Mouse (Mus musculus): Measurements from ENCODE around the gene Ost4.

The Ost4 gene

GRCm38 (mm10) chr5:30907413-30908059, at the start of gene Ost4:
Ost4 (minus strand) TSS chr5:30907788.
- peak; percentile 98 for DNase-seq (ENCODE audit: low read depth, low spot score)
- Histone ChIP-seq H3K27me3 (ENCODE audit: control insufficient read depth, insufficient read depth, low read length, poor library complexity, severe bottlenecking) (no peaks in the 10 kb centered on the region), H3K36me3 (ENCODE audit: control insufficient read depth, insufficient read depth, low read length, poor library complexity, severe bottlenecking) (peaks cover 5% of the 10 kb centered on the region; the same call in 1 of the 2 replicates)

- H3K27me3 ChIP-seq (ENCODE audit: control insufficient read depth, insufficient read depth, low read length, poor library complexity, severe bottlenecking): no peaks in the 10 kb centered on the region
- no peak for DNase-seq (ENCODE audit: low read depth, low spot score)
- H3K36me3 ChIP-seq (ENCODE audit: control insufficient read depth, insufficient read depth, low read length, poor library complexity, severe bottlenecking): peaks cover 11% of the 10 kb centered on the region; the same call in 1 of the 2 replicates
Measured at GRCm38 (mm10) chr5:30955751-30956150, 48.2 kb upstream of the Ost4 start.

DNA sequence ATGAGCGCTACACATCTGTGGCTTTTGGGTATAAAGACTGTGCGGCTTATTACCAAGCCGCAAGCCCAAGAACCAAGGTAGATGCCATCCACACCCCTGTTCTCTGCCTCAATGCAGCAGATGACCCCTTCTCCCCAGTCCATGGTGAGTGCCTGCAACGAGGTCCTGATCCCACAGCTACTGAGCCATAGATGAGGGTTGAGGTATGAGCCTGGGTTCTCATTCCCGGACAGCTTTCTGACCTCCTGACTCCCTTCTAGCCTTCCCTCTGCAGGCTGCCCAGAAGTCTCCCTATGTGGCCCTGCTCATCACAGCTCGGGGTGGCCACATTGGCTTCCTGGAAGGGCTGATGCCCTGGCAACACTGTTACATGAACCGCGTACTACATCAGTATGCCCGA, 47.0 kb upstream of the Ost4 start:
- Histone ChIP-seq H3K36me3 (ENCODE audit: control insufficient read depth, insufficient read depth, low read length, poor library complexity, severe bottlenecking) (peaks cover 11% of the 10 kb centered on the region; the same call in 1 of the 2 replicates), H3K27me3 (ENCODE audit: control insufficient read depth, insufficient read depth, low read length, poor library complexity, severe bottlenecking) (no peaks in the 10 kb centered on the region)
- DNase-seq (ENCODE audit: low read depth, low spot score): no peak

- H3K36me3 ChIP-seq (ENCODE audit: control insufficient read depth, insufficient read depth, low read length, poor library complexity, severe bottlenecking): peaks cover 11% of the 10 kb centered on the region; the same call in 1 of the 2 replicates
- no peak for DNase-seq (ENCODE audit: low read depth, low spot score)
- H3K27me3 ChIP-seq (ENCODE audit: control insufficient read depth, insufficient read depth, low read length, poor library complexity, severe bottlenecking): no peaks in the 10 kb centered on the region
Measured at GRCm38 (mm10) chr5:30954065-30954464, 46.5 kb upstream of the Ost4 start.

GRCm38 (mm10) chr5:30952551-30952950, 45.0 kb upstream of the Ost4 start:
- no peaks in the 10 kb centered on the region for H3K27me3 ChIP-seq (ENCODE audit: control insufficient read depth, insufficient read depth, low read length, poor library complexity, severe bottlenecking)
- DNase-seq (ENCODE audit: low read depth, low spot score): no peak
- H3K36me3 ChIP-seq (ENCODE audit: control insufficient read depth, insufficient read depth, low read length, poor library complexity, severe bottlenecking): peaks cover 11% of the 10 kb centered on the region; the same call in 1 of the 2 replicates

GRCm38 (mm10) chr5:30951706-30952105, 44.1 kb upstream of the Ost4 start:
- no peaks in the 10 kb centered on the region for H3K27me3 ChIP-seq (ENCODE audit: control insufficient read depth, insufficient read depth, low read length, poor library complexity, severe bottlenecking)
- peaks cover 11% of the 10 kb centered on the region; the same call in 1 of the 2 replicates for H3K36me3 ChIP-seq (ENCODE audit: control insufficient read depth, insufficient read depth, low read length, poor library complexity, severe bottlenecking)
- DNase-seq (ENCODE audit: low read depth, low spot score): no peak

- DNase-seq (ENCODE audit: low read depth, low spot score): no peak
- no peaks in the 10 kb centered on the region for H3K27me3 ChIP-seq (ENCODE audit: control insufficient read depth, insufficient read depth, low read length, poor library complexity, severe bottlenecking)
- peaks cover 11% of the 10 kb centered on the region; the same call in 1 of the 2 replicates for H3K36me3 ChIP-seq (ENCODE audit: control insufficient read depth, insufficient read depth, low read length, poor library complexity, severe bottlenecking)
Measured at GRCm38 (mm10) chr5:30950922-30951321, 43.3 kb upstream of the Ost4 start.

- DNase-seq (ENCODE audit: low read depth, low spot score): no peak
- Histone ChIP-seq H3K27me3 (ENCODE audit: control insufficient read depth, insufficient read depth, low read length, poor library complexity, severe bottlenecking) (no peaks in the 10 kb centered on the region), H3K36me3 (ENCODE audit: control insufficient read depth, insufficient read depth, low read length, poor library complexity, severe bottlenecking) (peaks cover 11% of the 10 kb centered on the region; the same call in 1 of the 2 replicates)
Measured at GRCm38 (mm10) chr5:30950451-30950850, 42.9 kb upstream of the Ost4 start.

DNA sequence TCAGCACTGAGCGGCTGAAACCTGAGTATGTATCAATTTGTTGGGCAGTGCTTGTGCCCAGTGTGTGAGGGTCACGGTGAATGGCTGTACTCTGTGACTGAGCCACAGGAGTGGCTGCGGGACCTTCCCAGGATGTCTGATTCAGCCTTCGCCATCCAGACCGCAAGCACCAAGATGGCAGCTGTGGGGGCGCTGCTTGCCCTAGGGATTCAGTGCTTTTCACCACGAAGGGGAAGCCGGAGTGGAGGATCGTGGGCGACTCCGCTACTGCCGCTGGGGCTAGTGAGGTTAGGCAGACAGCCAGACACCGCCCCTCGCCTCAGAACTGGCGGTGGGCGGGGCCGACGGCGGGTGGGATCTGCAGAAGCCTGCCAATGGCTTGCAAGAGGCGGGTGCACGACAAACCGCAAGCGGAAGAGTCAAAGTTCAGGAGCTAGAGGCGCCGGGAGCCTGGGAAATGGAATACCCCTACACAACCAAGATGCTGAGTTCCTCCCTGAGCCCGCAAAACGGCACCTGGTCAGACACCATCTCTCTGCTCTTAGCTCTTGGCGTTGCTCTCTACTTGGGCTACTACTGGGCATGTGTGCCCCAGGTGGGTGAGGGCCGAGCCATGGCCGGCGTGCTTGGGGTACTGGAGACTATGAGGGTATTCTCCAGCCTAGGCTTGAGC, 42.2 kb upstream of the Ost4 start:
- Histone ChIP-seq H3K36me3 (ENCODE audit: control insufficient read depth, insufficient read depth, low read length, poor library complexity, severe bottlenecking) (peaks cover 11% of the 10 kb centered on the region; the same call in 1 of the 2 replicates), H3K27me3 (ENCODE audit: control insufficient read depth, insufficient read depth, low read length, poor library complexity, severe bottlenecking) (no peaks in the 10 kb centered on the region)
- peak; percentile 87 for DNase-seq (ENCODE audit: low read depth, low spot score)

GRCm38 (mm10) chr5:30948620-30949019, 41.0 kb upstream of the Ost4 start:
- DNase-seq (ENCODE audit: low read depth, low spot score): no peak

DNA sequence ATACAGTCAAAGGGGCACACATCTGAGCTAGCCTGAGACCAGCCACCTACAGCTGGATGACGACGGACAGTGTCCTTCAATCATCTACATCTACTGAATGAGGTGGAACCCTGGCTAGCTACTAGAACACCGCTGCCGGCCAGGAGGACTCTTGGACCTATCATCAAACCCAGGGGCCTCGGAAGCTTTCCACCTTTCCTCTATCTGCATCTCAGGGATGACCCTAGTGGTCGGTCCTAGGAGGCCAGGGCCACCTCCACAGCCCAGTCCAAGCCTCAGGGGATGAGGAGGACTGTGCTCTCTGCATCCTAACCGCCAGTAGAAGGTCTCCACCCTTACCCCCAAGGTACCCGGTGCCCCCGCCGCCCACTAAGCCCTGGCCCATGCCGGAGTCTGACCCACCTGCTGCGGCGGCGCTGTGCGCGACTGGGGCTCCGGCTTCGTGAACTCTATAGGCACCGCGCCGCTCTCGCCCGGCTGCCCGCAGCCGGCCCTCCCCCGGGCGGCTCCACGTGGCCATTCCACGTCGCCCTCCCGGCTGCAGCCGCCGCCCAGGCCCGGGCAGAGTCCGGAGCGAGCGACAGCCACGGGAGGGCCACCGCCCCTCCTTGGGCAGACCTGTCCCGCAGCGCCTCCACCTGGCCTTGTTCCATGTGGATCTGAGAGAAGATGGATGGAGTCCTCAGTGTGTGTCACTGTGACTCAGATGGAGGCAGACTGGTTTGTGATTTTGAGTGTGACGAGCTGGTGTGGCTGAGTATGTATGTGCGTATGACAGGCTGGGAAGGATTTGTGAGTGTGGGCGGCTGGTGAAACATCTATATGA, 37.6 kb upstream of the Ost4 start, which contains the start of gene Cgref1:
Gene Cgref1, minus strand, starts transcription at position 636 of the 826 bp plus-strand sequence.
- DNase-seq (ENCODE audit: low read depth, low spot score): peak; percentile 29
- H3K36me3 ChIP-seq (ENCODE audit: control insufficient read depth, insufficient read depth, low read length, poor library complexity, severe bottlenecking): no peaks in the 10 kb centered on the region
- no peaks in the 10 kb centered on the region for H3K27me3 ChIP-seq (ENCODE audit: control insufficient read depth, insufficient read depth, low read length, poor library complexity, severe bottlenecking)

More at GRCm38 (mm10) chr5:30948620-30949019, 41.0 kb upstream of the Ost4 start:
- Histone ChIP-seq H3K36me3 (ENCODE audit: control insufficient read depth, insufficient read depth, low read length, poor library complexity, severe bottlenecking) (0 out of 2 replicates have a peak, but pooled peaks cover 2% of the 10 kb centered on the region), H3K27me3 (ENCODE audit: control insufficient read depth, insufficient read depth, low read length, poor library complexity, severe bottlenecking) (no peaks in the 10 kb centered on the region)

- H3K27me3 ChIP-seq (ENCODE audit: control insufficient read depth, insufficient read depth, low read length, poor library complexity, severe bottlenecking): no peaks in the 10 kb centered on the region
- no peaks in the 10 kb centered on the region for H3K36me3 ChIP-seq (ENCODE audit: control insufficient read depth, insufficient read depth, low read length, poor library complexity, severe bottlenecking)
- no peak for DNase-seq (ENCODE audit: low read depth, low spot score)
Measured at GRCm38 (mm10) chr5:30944344-30944743, 36.8 kb upstream of the Ost4 start.

DNA sequence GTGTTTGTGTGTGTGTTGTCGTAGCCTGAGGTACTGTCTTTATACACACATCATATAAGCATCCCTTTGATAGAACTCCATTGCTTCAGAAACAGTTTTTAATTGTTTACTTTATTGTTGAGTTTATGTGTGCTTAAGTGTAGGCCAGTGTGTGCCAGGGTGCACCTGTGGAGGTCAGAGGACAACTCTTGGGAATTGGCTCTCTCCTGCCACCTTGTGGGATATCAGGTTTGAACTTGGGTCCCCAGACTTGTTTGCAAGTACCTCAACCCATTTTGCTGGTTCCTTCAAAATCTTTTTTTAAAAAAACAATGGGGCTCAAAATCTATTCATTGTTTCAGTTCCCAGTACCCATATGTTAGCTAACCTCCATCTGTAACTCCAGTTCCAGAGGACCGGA, 35.4 kb upstream of the Ost4 start:
- H3K36me3 ChIP-seq (ENCODE audit: control insufficient read depth, insufficient read depth, low read length, poor library complexity, severe bottlenecking): no peaks in the 10 kb centered on the region
- no peaks in the 10 kb centered on the region for H3K27me3 ChIP-seq (ENCODE audit: control insufficient read depth, insufficient read depth, low read length, poor library complexity, severe bottlenecking)
- peak; percentile 56 for DNase-seq (ENCODE audit: low read depth, low spot score)

DNA sequence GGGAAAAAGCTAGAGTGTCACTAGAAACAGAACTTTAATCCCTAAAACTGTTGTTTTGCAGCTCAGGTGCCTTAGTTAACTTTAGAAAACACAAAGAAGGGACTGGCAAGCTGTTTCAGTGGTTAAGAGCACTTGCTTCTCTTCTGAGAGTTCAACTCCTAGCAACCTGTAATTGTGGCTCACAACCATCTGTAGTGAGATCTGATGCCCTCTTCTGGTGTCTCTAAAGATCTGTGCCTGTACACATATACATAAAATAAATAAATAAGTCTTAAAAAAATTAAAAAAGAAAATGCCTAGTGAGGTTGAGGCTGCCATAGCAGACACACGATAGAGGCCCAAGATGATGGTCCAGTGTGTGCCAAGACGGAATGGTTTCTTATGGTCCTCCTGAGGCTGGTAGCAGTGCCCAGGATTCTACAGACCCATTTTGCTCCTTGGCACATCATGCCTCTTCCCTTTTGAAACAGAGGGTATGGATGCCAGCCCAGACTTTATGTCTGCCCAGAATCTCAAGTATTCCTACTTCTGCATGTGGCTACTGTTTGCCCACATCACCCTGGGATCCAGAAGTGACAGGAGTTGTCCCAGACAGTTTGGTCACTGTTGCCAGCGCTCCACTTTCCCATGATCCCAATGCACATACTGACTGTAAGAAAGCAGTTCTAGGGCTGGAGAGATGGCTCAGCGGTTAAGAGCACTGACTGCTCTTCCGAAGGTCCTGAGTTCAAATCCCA, 27.3 kb upstream of the Ost4 start:
- Histone ChIP-seq H3K36me3 (ENCODE audit: control insufficient read depth, insufficient read depth, low read length, poor library complexity, severe bottlenecking) (no peaks in the 10 kb centered on the region), H3K27me3 (ENCODE audit: control insufficient read depth, insufficient read depth, low read length, poor library complexity, severe bottlenecking) (no peaks in the 10 kb centered on the region)
- no peak for DNase-seq (ENCODE audit: low read depth, low spot score)

All from splenic B cell, adult 2 months (primary cell).